Mouse (Mus musculus): ENCODE measurements around the gene Atxn7l2. TPM values are rescaled to one million over a fixed set of nuclear protein-coding genes. Genes with fewer than 3 reads are reported as not detected.

The Atxn7l2 gene
- polyA plus RNA-seq, 1 experiment: 10.5 TPM

- Histone ChIP-seq H3K4me1 (ENCODE audit: control insufficient read depth, insufficient read depth, low read length) (peaks cover 9% of the 10 kb centered on the region), H3K4me3 (replicated peaks; ENCODE audit: extremely low read depth, low read depth, low read length) (no peak overlapping the region)
- DNase-seq: peak; percentile 44
- WGBS: 53% methylated on average over 3 of the region's 3 CpGs
- TF ChIP-seq POLR2A (IDR thresholded peaks at IDR 0.05; ENCODE audit: borderline replicate concordance, extremely low read depth, low read depth, low read length): no peak
Measured at GRCm38 (mm10) chr3:108184742-108185141, 26.0 kb downstream of the Atxn7l2 start.

- Histone ChIP-seq H3K4me3 (replicated peaks; ENCODE audit: extremely low read depth, low read depth, low read length) (no peak overlapping the region), H3K4me1 (ENCODE audit: control insufficient read depth, insufficient read depth, low read length) (peaks cover 2% of the 10 kb centered on the region)
- TF ChIP-seq POLR2A (IDR thresholded peaks at IDR 0.05; ENCODE audit: borderline replicate concordance, extremely low read depth, low read depth, low read length) (no peak), CTCF (IDR thresholded peaks at IDR 0.05; ENCODE audit: insufficient read depth, low read length) (no peak)
- 50% methylated on average over 2 of the region's 2 CpGs for WGBS
- DNase-seq: no peak
Measured at GRCm38 (mm10) chr3:108180514-108180913, 30.2 kb downstream of the Atxn7l2 start.

GRCm38 (mm10) chr3:108178756-108179715 lies 31.7 kb downstream of the Atxn7l2 start:
- TF ChIP-seq POLR2A (IDR thresholded peaks at IDR 0.05; ENCODE audit: borderline replicate concordance, extremely low read depth, low read depth, low read length): no peak
- no peak for TF ChIP-seq CTCF (IDR thresholded peaks at IDR 0.05; ENCODE audit: insufficient read depth, low read length)
- Histone ChIP-seq H3K4me3 (replicated peaks; ENCODE audit: extremely low read depth, low read depth, low read length) (no peak overlapping the region), H3K4me1 (ENCODE audit: control insufficient read depth, insufficient read depth, low read length) (no peaks in the 10 kb centered on the region)
- WGBS: 60% methylated on average over 7 of the region's 7 CpGs
- DNase-seq: no peak

- no peak for DNase-seq
- TF ChIP-seq POLR2A (IDR thresholded peaks at IDR 0.05; ENCODE audit: borderline replicate concordance, extremely low read depth, low read depth, low read length): no peak
- no peak for TF ChIP-seq CTCF (IDR thresholded peaks at IDR 0.05; ENCODE audit: insufficient read depth, low read length)
- WGBS: 49% methylated on average over 14 of the region's 14 CpGs
- Histone ChIP-seq H3K4me3 (replicated peaks; ENCODE audit: extremely low read depth, low read depth, low read length) (no peak overlapping the region), H3K4me1 (ENCODE audit: control insufficient read depth, insufficient read depth, low read length) (no peaks in the 10 kb centered on the region)
Measured at GRCm38 (mm10) chr3:108174672-108175531, 35.8 kb downstream of the Atxn7l2 start.

GRCm38 (mm10) chr3:108169199-108169598 lies 41.5 kb downstream of the Atxn7l2 start:
- Histone ChIP-seq H3K4me1 (ENCODE audit: control insufficient read depth, insufficient read depth, low read length) (no peaks in the 10 kb centered on the region), H3K4me3 (replicated peaks; ENCODE audit: extremely low read depth, low read depth, low read length) (no peak overlapping the region)
- TF ChIP-seq CTCF (IDR thresholded peaks at IDR 0.05; ENCODE audit: insufficient read depth, low read length) (no peak), POLR2A (IDR thresholded peaks at IDR 0.05; ENCODE audit: borderline replicate concordance, extremely low read depth, low read depth, low read length) (no peak)
- WGBS: 55% methylated on average over 3 of the region's 3 CpGs
- DNase-seq: no peak

GRCm38 (mm10) chr3:108167499-108167898 lies 43.2 kb downstream of the Atxn7l2 start:
- TF ChIP-seq CTCF (IDR thresholded peaks at IDR 0.05; ENCODE audit: insufficient read depth, low read length): no peak
- TF ChIP-seq POLR2A (IDR thresholded peaks at IDR 0.05; ENCODE audit: borderline replicate concordance, extremely low read depth, low read depth, low read length): no peak
- 58% methylated on average over 14 of the region's 14 CpGs for WGBS
- no peak for DNase-seq

GRCm38 (mm10) chr3:108166486-108167211 lies 44.1 kb downstream of the Atxn7l2 start:
- TF ChIP-seq POLR2A (IDR thresholded peaks at IDR 0.05; ENCODE audit: borderline replicate concordance, extremely low read depth, low read depth, low read length): no peak
- no peak for TF ChIP-seq CTCF (IDR thresholded peaks at IDR 0.05; ENCODE audit: insufficient read depth, low read length)
- 35% methylated on average over 11 of the region's 11 CpGs for WGBS
- Histone ChIP-seq H3K4me1 (ENCODE audit: control insufficient read depth, insufficient read depth, low read length) (no peaks in the 10 kb centered on the region), H3K4me3 (replicated peaks; ENCODE audit: extremely low read depth, low read depth, low read length) (no peak overlapping the region)
- DNase-seq: no peak

More at GRCm38 (mm10) chr3:108167499-108167898, 43.2 kb downstream of the Atxn7l2 start:
- no peaks in the 10 kb centered on the region for H3K4me1 ChIP-seq (ENCODE audit: control insufficient read depth, insufficient read depth, low read length)
- H3K4me3 ChIP-seq (replicated peaks; ENCODE audit: extremely low read depth, low read depth, low read length): no peak overlapping the region

GRCm38 (mm10) chr3:108165532-108166315 lies 45.0 kb downstream of the Atxn7l2 start:
- H3K4me1 ChIP-seq (ENCODE audit: control insufficient read depth, insufficient read depth, low read length): no peaks in the 10 kb centered on the region
- no peak overlapping the region for H3K4me3 ChIP-seq (replicated peaks; ENCODE audit: extremely low read depth, low read depth, low read length)
- 59% methylated on average over 10 of the region's 10 CpGs for WGBS
- TF ChIP-seq CTCF (IDR thresholded peaks at IDR 0.05; ENCODE audit: insufficient read depth, low read length) (no peak), POLR2A (IDR thresholded peaks at IDR 0.05; ENCODE audit: borderline replicate concordance, extremely low read depth, low read depth, low read length) (no peak)
- no peak for DNase-seq
